Mouse (Mus musculus) MEL (cell line): Measurements from ENCODE around the gene Rnf5. TPM values are rescaled to one million over a fixed set of nuclear protein-coding genes. Genes with fewer than 3 reads are reported as not detected.

Source experiments
- DNase-seq: peaks from one replicate; pipeline ENCODE4 v3.0.0; 2011; ENCODE audit warnings: low read depth, low spot score
- H3K27ac ChIP-seq: 2 replicates; pipeline ENCODE4 v1.5.1; 2012; ENCODE audit warnings: low read depth, mild to moderate bottlenecking, control low read depth, low read length, moderate library complexity; ENCODE audit not compliant: control insufficient read depth
- H3K27me3 ChIP-seq, 2 experiments: fragments of 150-350 bp in 1 of 2; sonication (generic) in 1 of 2; 2 replicates each; pipeline ENCODE4 v1.6.1; 2012; ENCODE audit warnings: low read length in 2 of 2, mild to moderate bottlenecking in 2 of 2, improper control_type of control experiment in 1 of 2, moderate library complexity in 1 of 2; ENCODE audit not compliant: insufficient read depth in 2 of 2, control insufficient read depth in 1 of 2
- H3K36me3 ChIP-seq, 2 experiments: 2 replicates each; pipeline ENCODE4 v1.6.1; 2012 to 2014; ENCODE audit warnings: low read length in 2 of 2, improper control_type of control experiment in 1 of 2, inconsistent platforms in 1 of 2, mild to moderate bottlenecking in 1 of 2; ENCODE audit not compliant: insufficient read depth in 2 of 2, control insufficient read depth in 1 of 2
- H3K4me1 ChIP-seq, 2 experiments: fragments of 150-350 bp in 1 of 2; sonication (generic) in 1 of 2; 2 replicates each; pipeline ENCODE4 v1.6.1; 2012; ENCODE audit warnings: low read length in 2 of 2, improper control_type of control experiment in 1 of 2, mild to moderate bottlenecking in 1 of 2; ENCODE audit not compliant: insufficient read depth in 2 of 2, control insufficient read depth in 1 of 2
- H3K4me3 ChIP-seq, 2 experiments: fragments of 150-350 bp in 1 of 2; sonication (generic) in 1 of 2; 2 replicates each; pipeline ENCODE4 v1.5.1; 2012; ENCODE audit warnings: low read depth in 2 of 2, low read length in 2 of 2, mild to moderate bottlenecking in 2 of 2, moderate library complexity in 2 of 2, control low read depth in 1 of 2, improper control_type of control experiment in 1 of 2; ENCODE audit not compliant: control insufficient read depth in 1 of 2, insufficient read depth in 1 of 2
- H3K79me2 ChIP-seq: 2 replicates; pipeline ENCODE4 v1.6.1; 2012; ENCODE audit warnings: mild to moderate bottlenecking, low read length, moderate library complexity; ENCODE audit not compliant: control insufficient read depth, poor library complexity, insufficient read depth
- H3K9ac ChIP-seq: 2 replicates; pipeline ENCODE4 v1.6.1; 2012; ENCODE audit warnings: low read depth, mild to moderate bottlenecking, control low read depth, low read length, moderate library complexity; ENCODE audit not compliant: control insufficient read depth, poor library complexity, severe bottlenecking
- H3K9me3 ChIP-seq: fragments of 150-350 bp; sonication (generic); replicated peaks from 2 replicates; pipeline ENCODE4 v1.6.1; 2012; ENCODE audit warnings: mild to moderate bottlenecking, low read length, improper control_type of control experiment, moderate library complexity; ENCODE audit not compliant: insufficient read depth
- CHD1 ChIP-seq: IDR thresholded peaks from 2 replicates; pipeline ENCODE4 v1.6.1; 2012; ENCODE audit warnings: low read depth, mild to moderate bottlenecking, inconsistent platforms, low read length, improper control_type of control experiment
- E2F4 ChIP-seq: IDR thresholded peaks from 2 replicates; pipeline ENCODE4 v1.6.1; 2011; ENCODE audit warnings: low read depth, low read length, improper control_type of control experiment, borderline replicate concordance
- EP300 ChIP-seq, 2 experiments: IDR thresholded peaks; 2 replicates each; pipeline ENCODE4 v1.6.1; 2011; ENCODE audit warnings: improper control_type of control experiment in 2 of 2, low read length in 2 of 2, low read depth in 1 of 2, mild to moderate bottlenecking in 1 of 2
- ETS1 ChIP-seq: IDR thresholded peaks from 2 replicates; pipeline ENCODE4 v1.6.1; 2012; ENCODE audit warnings: low read depth, mild to moderate bottlenecking, inconsistent platforms, low read length, improper control_type of control experiment, moderate library complexity
- GABPA ChIP-seq: IDR thresholded peaks from 2 replicates; pipeline ENCODE4 v1.6.1; 2012; ENCODE audit warnings: low read depth, mild to moderate bottlenecking, inconsistent platforms, low read length, improper control_type of control experiment, moderate library complexity
- GATA1 ChIP-seq: IDR thresholded peaks from 2 replicates; pipeline ENCODE4 v1.6.1; 2011; ENCODE audit warnings: low read depth, low read length, improper control_type of control experiment
- MEF2A ChIP-seq: IDR thresholded peaks from 2 replicates; pipeline ENCODE4 v1.6.1; 2014; ENCODE audit warnings: low read depth, mild to moderate bottlenecking, inconsistent platforms, low read length, improper control_type of control experiment; ENCODE audit not compliant: poor library complexity, insufficient replicate concordance, severe bottlenecking; ENCODE audit errors: extremely low read depth
- MXI1 ChIP-seq: IDR thresholded peaks from 2 replicates; pipeline ENCODE4 v1.6.1; 2011; ENCODE audit warnings: mild to moderate bottlenecking, low read depth, low read length, improper control_type of control experiment
- MYB ChIP-seq: IDR thresholded peaks from 2 replicates; pipeline ENCODE4 v1.6.1; 2011; ENCODE audit warnings: mild to moderate bottlenecking, low read depth, low read length, improper control_type of control experiment
- MYC ChIP-seq: IDR thresholded peaks from 2 replicates; pipeline ENCODE4 v1.6.1; 2011; ENCODE audit warnings: low read depth, mild to moderate bottlenecking, low read length, improper control_type of control experiment, moderate library complexity
- NELFE ChIP-seq: IDR thresholded peaks from 2 replicates; pipeline ENCODE4 v1.6.1; 2011; ENCODE audit warnings: low read depth, low read length, improper control_type of control experiment
- POLR2A ChIP-seq, 2 experiments: IDR thresholded peaks; 2 replicates each; pipeline ENCODE4 v1.6.1; 2011 to 2012; ENCODE audit warnings: low read length in 2 of 2, mild to moderate bottlenecking in 2 of 2, control low read depth in 1 of 2, improper control_type of control experiment in 1 of 2, low read depth in 1 of 2, moderate library complexity in 1 of 2; ENCODE audit not compliant: control insufficient read depth in 1 of 2, insufficient read depth in 1 of 2, poor library complexity in 1 of 2
- POLR2AphosphoS2 ChIP-seq: IDR thresholded peaks from 2 replicates; pipeline ENCODE4 v1.6.1; 2011; ENCODE audit warnings: low read length, improper control_type of control experiment
- POLR2AphosphoS5 ChIP-seq: IDR thresholded peaks from 2 replicates; pipeline ENCODE4 v1.6.1; 2012; ENCODE audit warnings: low read depth, borderline replicate concordance, mild to moderate bottlenecking, inconsistent platforms, low read length, moderate library complexity, mixed read lengths
- RAD21 ChIP-seq: IDR thresholded peaks from 2 replicates; pipeline ENCODE4 v1.6.1; 2011; ENCODE audit warnings: mild to moderate bottlenecking, low read depth, low read length, improper control_type of control experiment
- RCOR1 ChIP-seq: IDR thresholded peaks from 2 replicates; pipeline ENCODE4 v1.6.1; 2012; ENCODE audit warnings: low read depth, mild to moderate bottlenecking, inconsistent platforms, low read length, improper control_type of control experiment
- TAL1 ChIP-seq: IDR thresholded peaks from 2 replicates; pipeline ENCODE4 v1.6.1; 2012; ENCODE audit warnings: mild to moderate bottlenecking, inconsistent platforms, low read length, moderate library complexity, mixed read lengths
- TBP ChIP-seq: IDR thresholded peaks from 2 replicates; pipeline ENCODE4 v1.8.0; 2011; ENCODE audit warnings: low read depth, low read length, improper control_type of control experiment
- TCF12 ChIP-seq: IDR thresholded peaks from 2 replicates; pipeline ENCODE4 v1.6.1; 2014; ENCODE audit warnings: low read depth, mild to moderate bottlenecking, inconsistent platforms, low read length, improper control_type of control experiment, moderate library complexity
- USF2 ChIP-seq, 2 experiments: IDR thresholded peaks; 2 replicates each; pipeline ENCODE4 v1.6.1; 2011 to 2012; ENCODE audit warnings: improper control_type of control experiment in 2 of 2, low read length in 2 of 2, borderline replicate concordance in 1 of 2, inconsistent platforms in 1 of 2, low read depth in 1 of 2, mild to moderate bottlenecking in 1 of 2; ENCODE audit not compliant: insufficient read depth in 1 of 2
- ZKSCAN1 ChIP-seq: IDR thresholded peaks from 2 replicates; pipeline ENCODE4 v1.6.1; 2012; ENCODE audit warnings: low read depth, mild to moderate bottlenecking, inconsistent platforms, low read length, improper control_type of control experiment, moderate library complexity
- ZMIZ1 ChIP-seq: IDR thresholded peaks from 2 replicates; pipeline ENCODE4 v1.6.1; 2012; ENCODE audit warnings: low read depth, mild to moderate bottlenecking, inconsistent platforms, low read length, improper control_type of control experiment, moderate library complexity
- polyA plus RNA-seq, 2 experiments: library from polyadenylated mRNA; stranded (reverse) in 1 of 2; unstranded in 1 of 2; fragments of >175 nt in 1 of 2; fragments of >200 nt in 1 of 2; gene quantifications; 2 replicates each; pipeline versions ENCODE4 v1.2.1 to v1.2.4; 2012; ENCODE audit warnings: low replicate concordance in 2 of 2, low read depth in 1 of 2; ENCODE audit not compliant: insufficient read length in 2 of 2, insufficient read depth in 1 of 2, missing spikeins in 1 of 2
- total RNA-seq: library from RNA; depleted of rRNA; stranded (reverse); fragments of 300-350 nt; gene quantifications from 2 replicates; pipeline ENCODE4 v1.2.3, GENCODE M21; 2012

Rnf5 gene
- total and polyA plus RNA-seq, 3 experiments: 24.8 to 85.1 TPM; not detected in 1

- H3K36me3 ChIP-seq: peaks cover 0 to 16% of the 10 kb centered on the region in 2 experiments; a peak in 3 of 4 replicates
- peak overlapping the region; percentile 91 to 92 for H3K4me3 ChIP-seq
- peak overlapping the region; percentile 86 for H3K9ac ChIP-seq
- H3K27ac ChIP-seq: peak overlapping the region; percentile 84
- DNase-seq: no peak
- no peak for TF ChIP-seq ETS1
- no peak for TF ChIP-seq MYB
- TF ChIP-seq TCF12: no peak
- no peak for TF ChIP-seq EP300 (IDR thresholded peaks at IDR 0.05; ENCODE audit: low read depth in 1 of 2, low read length in 2 of 2)
- TF ChIP-seq CHD1: no peak
- TF ChIP-seq USF2 (IDR thresholded peaks at IDR 0.05; ENCODE audit: borderline replicate concordance in 1 of 2, insufficient read depth in 1 of 2, low read depth in 1 of 2, low read length in 2 of 2): no peak
- no peak for TF ChIP-seq E2F4
- no peak for TF ChIP-seq ZMIZ1
- TF ChIP-seq ZKSCAN1: no peak
- TF ChIP-seq GABPA: no peak
- TF ChIP-seq POLR2AphosphoS5: no peak
- no peak for TF ChIP-seq TBP
- H3K27me3 ChIP-seq: no peaks in the 10 kb centered on the region; a peak in 1 of 4 replicates
- peaks cover 2 to 33% of the 10 kb centered on the region in 2 experiments; a peak in 3 of 4 replicates for H3K4me1 ChIP-seq
- H3K79me2 ChIP-seq: peaks cover 16% of the 10 kb centered on the region
- no peaks in the 10 kb centered on the region for H3K9me3 ChIP-seq
These were observed 22.7 kb upstream of the Rnf5 start for GRCm38 (mm10) chr17:34626062-34626772.

- Histone ChIP-seq H3K27ac (no peak overlapping the region), H3K27me3 (no peaks in the 10 kb centered on the region), H3K9ac (no peak overlapping the region), H3K36me3 (peaks cover 0 to 16% of the 10 kb centered on the region in 2 experiments; a peak in 3 of 4 replicates), H3K4me1 (peaks cover 2 to 25% of the 10 kb centered on the region in 2 experiments; a peak in 3 of 4 replicates), H3K9me3 (no peaks in the 10 kb centered on the region), H3K79me2 (peaks cover 16% of the 10 kb centered on the region), H3K4me3 (no peak overlapping the region)
- TF ChIP-seq TBP (no peak), POLR2AphosphoS2 (no peak), MEF2A (no peak), NELFE (no peak), ZMIZ1 (no peak), USF2 (IDR thresholded peaks at IDR 0.05; ENCODE audit: borderline replicate concordance in 1 of 2, insufficient read depth in 1 of 2, low read depth in 1 of 2, low read length in 2 of 2) (no peak), MXI1 (no peak), RCOR1 (no peak), GATA1 (no peak), POLR2A (IDR thresholded peaks at IDR 0.05; ENCODE audit: control insufficient read depth in 1 of 2, insufficient read depth in 1 of 2, low read depth in 1 of 2, low read length in 2 of 2, poor library complexity in 1 of 2) (no peak), TAL1 (no peak), TCF12 (no peak), MYC (no peak), ETS1 (no peak), RAD21 (no peak)
- no peak for DNase-seq
These were observed 21.5 kb upstream of the Rnf5 start for GRCm38 (mm10) chr17:34624981-34625380.
